Mouse (Mus musculus) embryonic fibroblast, embryonic 13.5 days (primary cell): ENCODE results near the gene 4930568D16Rik.

ENCODE experiments used
- CTCF ChIP-seq: IDR thresholded peaks from 2 replicates; pipeline ENCODE4 v1.5.1; 2011; ENCODE audit warnings: mild to moderate bottlenecking, control low read depth, low read length, moderate library complexity, borderline replicate concordance; ENCODE audit not compliant: insufficient read depth
- POLR2A ChIP-seq: IDR thresholded peaks from 2 replicates; pipeline ENCODE4 v1.6.1; 2011; ENCODE audit warnings: low read depth, mild to moderate bottlenecking, control low read depth, low read length, moderate library complexity

DNA sequence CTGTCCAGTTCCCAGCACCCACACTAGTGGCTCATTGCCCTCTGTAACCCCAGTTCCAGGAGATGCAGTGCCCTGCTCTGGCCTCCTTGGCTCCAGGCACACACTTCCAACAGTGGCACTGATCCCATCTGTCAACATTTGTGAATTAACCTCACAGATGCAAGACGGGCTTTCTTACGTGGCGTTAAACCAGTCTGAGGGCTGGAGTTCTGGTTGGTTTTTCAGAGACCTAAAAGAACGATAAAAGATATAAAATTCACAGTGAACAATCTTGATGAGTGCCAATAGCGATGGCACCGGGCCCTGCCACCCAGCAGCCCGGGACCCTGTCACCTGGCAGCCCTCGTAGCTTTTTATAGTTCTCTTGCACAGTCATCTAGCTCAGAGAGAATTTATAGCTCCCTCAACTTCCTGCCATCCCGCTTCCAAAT is 17.9 kb upstream of the 4930568D16Rik start:
- no peak for TF ChIP-seq POLR2A
- no peak for TF ChIP-seq CTCF
